Mouse (Mus musculus): ENCODE measurements around the gene Atg9b.

GRCm38 (mm10) chr5:24373807-24374206, 18.1 kb downstream of the Atg9b start:
- TF ChIP-seq CTCF (IDR thresholded peaks at IDR 0.05; ENCODE audit: borderline replicate concordance, extremely low read depth, insufficient read depth, insufficient read length) (no peak), POLR2A (IDR thresholded peaks at IDR 0.05; ENCODE audit: borderline replicate concordance, extremely low read depth, insufficient read depth, insufficient read length, poor library complexity, severe bottlenecking) (no peak)

Measured in brain, embryonic 14.5 days (tissue).